Mouse (Mus musculus): ENCODE data around the gene Myh1.

DNA sequence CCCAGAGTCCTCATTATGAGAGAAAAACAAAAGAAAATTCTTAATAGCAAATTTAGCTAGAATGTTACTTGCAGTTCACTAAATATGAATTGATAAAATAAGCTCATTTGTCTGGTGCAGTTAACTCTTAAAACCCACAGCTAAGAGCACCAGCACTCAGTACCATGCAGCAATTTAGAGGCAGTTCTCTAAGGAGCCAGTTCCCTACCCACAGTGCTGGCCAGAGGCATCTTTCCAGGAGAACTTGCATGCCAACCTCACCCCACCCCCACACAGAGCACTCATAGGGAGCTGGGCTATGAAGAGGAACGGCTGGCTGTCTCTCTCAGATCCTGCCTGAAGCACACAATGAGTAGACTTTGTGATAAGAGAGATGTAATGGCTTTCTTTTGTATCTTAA, 46.7 kb upstream of the Myh1 start:
- TF ChIP-seq CTCF (IDR thresholded peaks at IDR 0.05; ENCODE audit: borderline replicate concordance, insufficient read depth, low read length), result no peak
- no peak for TF ChIP-seq POLR2A (IDR thresholded peaks at IDR 0.05; ENCODE audit: low read depth, low read length)

All from embryonic fibroblast, embryonic 13.5 days (primary cell).